Mouse (Mus musculus) frontal cortex, postnatal 36 days (tissue): Measurements from ENCODE around the gene Lgals8.
A peak's percentile ranks its signal among the peaks of the same experiment; 100 is the strongest.
"Not testable (repeated sequence)": the region's sequence is repeated elsewhere in the genome, so short reads cannot be mapped to it uniquely, and the experiment has no call there.

ENCODE experiments used
- DNase-seq, 2 experiments: peaks; one replicate each; pipeline ENCODE4 v3.0.0; 2022; ENCODE audit warnings: low spot score in 2 of 2

Gene Lgals8

DNA sequence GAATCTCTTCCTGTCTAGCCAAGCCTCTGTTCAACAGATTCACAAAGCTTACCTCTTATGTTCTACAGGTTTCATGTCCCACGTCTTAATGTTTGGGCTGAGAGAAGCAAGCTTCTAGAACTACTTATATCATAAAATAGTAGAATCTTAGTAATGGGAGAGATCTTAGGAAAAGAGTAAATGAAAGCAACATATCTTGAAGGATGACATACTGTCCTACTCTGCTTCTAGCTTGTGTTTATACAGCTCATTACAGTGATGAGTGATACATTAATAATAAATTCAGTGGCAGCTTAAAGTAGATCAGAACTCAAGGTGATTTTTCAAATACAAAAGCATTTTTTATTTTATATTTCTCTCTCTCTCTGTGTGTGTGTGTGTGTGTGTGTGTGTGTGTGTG lies at the start of gene Lgals8:
TSS of gene Lgals8 (minus strand) at position 101 of the 400 bp plus-strand sequence.
- no peak for DNase-seq

DNA sequence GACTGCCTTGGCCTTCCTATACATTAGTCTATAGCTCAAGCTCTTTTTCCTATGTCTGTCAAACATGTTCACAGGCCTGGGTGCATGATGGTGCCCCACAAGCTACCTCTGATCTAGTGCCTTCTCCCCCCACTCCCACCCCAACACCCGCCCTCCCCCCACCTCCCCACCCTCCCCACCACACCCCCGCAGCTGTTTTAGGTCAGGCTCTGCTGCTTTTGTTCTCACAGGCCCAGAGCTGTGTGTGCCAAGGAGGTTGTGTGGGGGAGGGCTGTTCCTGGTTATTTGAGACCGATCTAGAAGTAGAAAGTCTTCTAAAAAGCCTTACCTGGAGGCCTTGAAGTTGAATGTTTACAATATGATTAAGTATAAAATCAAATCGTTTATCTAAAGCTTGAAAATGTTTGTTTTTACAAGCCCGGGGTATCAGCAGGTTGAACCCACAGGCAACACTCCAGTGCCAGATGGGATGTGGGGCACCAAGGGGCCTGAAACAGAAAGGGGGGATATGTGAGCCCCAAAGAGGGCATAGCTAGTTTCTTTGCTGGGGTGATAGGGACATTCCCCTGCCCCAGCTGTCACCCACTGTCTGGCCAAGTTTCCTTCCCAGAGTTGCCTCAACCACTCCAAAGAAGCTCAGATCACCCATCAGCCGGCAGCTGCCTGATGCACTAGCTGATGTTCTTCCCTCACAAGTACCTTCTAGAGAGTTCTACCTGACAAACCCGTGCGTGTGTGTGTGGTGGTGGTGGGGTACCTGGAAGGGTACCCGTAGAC lies 46.6 kb upstream of the Lgals8 start:
- DNase-seq = no peak

DNA sequence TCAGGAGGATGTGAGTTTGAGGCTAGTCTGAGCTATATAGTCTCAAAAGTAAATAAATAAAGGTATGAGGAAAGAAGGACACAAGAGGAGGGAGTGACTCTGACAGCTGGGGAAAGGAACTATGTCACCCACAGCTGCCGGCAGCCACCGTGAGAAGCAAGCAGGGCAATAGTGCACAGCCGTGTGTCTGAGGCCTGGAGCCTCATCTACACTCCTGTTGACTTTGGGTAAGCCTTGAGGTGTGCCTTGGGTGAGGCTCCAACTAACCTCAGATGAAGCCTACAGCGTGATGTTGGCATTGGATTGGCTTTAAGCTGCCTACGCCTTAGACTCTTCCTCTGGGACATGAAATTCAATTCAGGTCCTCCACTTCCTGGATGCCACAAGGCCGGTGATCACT lies 45.3 kb upstream of the Lgals8 start:
- no peak for DNase-seq

DNA sequence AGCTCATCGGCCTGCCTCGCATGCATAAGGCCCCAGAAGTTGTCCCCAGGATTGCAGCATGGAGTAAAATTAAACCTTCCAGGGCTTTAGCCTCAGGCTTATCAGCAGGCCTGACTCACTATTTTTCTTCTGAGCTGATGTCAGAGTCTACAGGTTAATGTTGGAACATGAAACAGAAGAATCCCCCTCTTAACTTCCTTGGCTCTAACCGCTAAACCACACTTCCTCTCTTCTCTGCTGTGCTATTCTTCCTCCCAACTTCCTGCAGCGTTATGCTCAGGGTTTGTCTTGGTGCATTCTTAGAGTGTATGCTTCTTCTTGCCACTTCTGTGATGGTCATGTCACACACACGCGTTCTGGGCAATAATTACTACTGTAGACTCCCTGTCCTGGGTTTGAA lies 42.7 kb upstream of the Lgals8 start:
- DNase-seq = no peak

DNA sequence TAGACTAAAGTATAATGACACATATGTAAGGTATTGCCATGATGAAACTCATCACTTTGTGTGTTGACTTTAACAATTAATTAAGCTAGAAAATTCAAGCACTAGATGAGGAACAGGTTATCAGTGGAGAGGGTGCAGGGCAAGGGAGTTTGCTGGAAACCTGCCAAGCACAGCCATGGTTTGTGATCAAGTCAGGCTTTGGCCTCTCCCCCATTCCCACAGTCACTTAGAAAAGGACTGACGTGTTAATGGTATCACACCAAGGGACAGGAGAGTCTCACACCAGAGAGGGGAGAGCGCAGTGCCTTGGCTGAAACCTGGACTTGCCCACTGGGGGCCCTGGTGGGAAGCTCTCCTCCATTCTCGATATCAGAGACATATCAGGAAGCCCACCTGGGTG lies 40.6 kb upstream of the Lgals8 start:
- DNase-seq = no peak

DNA sequence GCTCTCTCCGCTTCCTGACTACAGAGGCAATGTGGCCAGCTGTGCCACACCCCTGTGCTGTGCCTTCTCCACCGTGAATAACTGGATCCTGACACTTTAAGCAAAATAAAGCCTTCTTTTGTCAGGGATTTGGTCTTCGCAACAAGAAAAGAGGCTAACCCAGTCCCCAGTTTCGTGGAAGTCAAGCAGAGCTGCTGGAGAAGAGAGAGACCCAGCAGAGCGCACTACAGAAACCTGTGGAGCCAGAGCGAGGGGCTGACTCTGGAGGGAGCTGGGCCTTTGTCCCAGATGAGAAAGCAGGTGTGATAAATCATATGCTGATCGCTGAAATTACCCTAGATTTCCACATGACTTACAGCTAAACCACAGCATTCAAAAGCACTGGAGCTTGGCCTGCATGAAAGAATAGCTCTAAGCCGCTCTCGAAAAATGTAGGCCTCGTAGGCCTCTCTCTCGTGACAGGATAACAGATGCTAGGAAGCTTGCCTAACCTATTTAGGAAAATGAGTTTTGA lies 38.6 kb upstream of the Lgals8 start:
- DNase-seq = no peak

DNA sequence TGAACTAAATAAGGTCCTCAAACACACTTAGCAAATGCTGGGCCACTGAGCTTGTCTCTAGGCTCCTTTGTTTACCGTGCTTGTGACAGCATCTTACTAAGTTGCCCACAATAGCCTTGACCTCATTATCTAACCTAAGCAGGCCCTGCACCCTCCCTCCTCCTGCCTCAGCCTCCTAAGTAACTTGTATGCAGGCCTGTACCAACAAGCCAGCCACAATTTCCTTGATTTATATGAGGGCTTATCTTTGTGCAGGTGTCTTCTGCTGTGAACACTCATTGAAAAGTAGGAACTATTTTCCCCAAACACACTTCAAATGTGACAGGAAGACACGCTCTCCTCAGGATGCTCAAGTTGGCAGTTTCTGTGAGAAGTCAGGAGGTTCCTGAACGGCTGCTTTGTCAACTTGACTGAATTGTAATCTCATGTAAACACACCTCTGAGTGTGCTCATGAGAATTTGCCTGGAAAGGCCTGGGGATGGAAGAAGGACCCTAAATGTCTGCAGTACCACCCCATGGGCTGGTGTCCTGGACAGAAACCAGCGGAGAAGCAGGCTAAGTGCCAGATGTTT lies 38.0 kb upstream of the Lgals8 start:
- DNase-seq = no peak

DNA sequence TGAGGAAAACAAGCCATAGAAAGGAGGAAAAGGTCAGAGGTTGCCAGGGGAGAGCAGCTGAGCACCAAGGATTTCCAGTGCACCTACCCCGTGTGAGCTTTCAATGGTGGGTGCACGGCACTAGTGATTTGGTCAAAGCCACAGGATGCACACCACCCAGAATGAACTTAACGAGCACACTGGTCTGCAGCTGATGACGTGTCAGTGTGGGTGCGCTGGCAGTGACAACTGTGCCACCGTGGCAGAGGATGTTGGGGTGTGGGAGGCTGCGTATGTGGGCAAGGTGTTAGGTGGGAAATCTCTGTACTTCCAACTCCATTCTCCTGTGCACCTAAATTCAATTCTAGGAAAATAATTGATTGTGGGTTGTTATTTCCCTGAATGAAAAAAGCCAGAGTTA lies 34.4 kb upstream of the Lgals8 start:
- peak in 1 of 2 experiments; percentile 15 for DNase-seq

DNA sequence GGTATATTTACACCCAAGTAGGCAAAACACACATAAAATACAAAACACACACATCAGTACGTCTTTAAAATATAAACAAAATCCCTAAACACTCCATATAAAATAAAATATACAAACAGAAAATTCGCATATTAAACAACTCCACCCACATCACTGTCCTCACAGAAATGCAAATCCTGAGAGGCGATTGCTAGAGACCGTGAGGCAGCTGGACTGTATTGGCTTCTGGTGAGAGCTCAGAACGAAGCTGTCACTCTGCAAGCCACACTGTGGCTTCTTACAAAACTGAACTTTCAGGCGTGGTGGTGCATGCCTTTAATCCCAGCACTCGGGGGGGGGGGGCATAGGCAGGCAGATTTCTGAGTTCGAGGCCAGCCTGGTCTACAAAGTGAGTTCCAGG lies 33.1 kb upstream of the Lgals8 start:
- DNase-seq = no peak

DNA sequence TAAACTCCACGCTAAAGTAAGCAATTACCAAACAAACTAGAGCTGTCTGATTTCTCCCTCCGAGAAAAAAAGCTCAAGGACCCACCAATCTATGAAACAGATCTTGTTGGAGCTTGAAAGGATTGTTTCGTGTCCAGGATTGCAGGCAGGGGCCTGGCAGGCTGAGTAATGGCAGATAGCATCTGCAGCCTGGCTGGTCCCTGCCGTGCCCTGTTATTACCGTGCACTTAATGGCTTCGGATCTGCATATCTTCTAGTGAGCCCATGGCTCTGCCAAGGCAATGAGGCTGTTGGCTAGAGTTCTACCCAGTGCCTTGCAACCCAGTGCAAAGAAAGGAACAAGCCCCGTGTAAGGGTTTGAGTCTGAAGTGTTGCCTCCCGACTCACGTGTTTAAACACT lies 30.0 kb upstream of the Lgals8 start:
- no peak for DNase-seq

DNA sequence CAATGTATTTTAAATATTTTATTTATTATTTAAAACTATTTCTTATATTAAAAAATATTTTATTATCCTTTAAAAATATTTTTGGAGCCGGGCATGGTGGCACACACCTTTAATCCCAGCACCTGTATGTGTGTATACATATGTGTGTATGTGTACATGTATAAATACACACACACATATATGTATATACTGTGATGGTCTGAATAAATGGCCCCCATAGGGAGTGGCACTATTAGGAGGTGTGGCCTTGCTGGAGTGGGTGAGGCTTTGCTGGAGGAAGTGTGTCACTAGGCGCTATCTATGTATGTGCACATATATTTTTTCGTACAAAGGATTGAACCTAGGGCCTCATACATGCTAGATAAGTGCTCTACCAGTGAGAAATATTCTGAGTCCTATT lies 27.8 kb upstream of the Lgals8 start:
- no peak for DNase-seq

DNA sequence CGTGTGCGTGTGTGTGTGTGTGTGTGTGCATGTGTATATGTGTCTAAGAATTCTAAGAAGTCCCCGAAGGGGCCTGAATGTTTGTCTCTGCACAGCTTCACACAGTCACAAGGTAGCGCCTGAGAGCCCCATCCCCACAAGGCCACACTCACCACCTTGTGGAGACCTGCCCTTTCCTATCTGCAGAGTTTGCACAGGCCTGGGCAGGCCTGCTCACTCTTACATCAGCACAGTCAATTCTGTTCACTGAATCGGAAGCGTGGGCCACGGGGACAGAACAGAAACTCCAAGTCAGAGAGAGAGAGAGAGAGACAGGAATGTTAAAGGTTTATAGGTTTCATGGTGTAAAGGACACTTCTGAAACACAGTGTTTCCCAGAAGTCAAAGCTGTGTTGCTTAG lies 20.9 kb upstream of the Lgals8 start:
- no peak for DNase-seq

DNA sequence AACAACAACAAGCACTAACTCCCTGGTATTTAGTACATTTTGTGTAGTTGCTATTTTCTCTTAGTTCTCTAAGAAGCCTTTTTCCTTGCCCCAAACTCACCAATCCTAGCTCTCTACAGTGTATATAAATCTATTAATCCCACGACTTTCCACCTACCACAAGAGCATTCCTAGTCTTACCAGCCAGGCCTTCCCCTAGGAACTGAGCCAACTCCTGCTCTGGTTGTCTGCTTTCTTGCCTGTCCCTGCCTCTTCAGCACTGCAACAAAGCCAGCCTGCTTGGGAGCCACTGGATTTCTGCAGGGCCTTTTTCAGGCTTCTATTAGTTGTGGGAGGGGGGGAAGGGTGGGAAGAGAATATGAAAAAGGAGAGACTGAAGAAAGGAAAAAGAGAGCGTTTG lies 20.5 kb upstream of the Lgals8 start:
- DNase-seq = no peak

DNA sequence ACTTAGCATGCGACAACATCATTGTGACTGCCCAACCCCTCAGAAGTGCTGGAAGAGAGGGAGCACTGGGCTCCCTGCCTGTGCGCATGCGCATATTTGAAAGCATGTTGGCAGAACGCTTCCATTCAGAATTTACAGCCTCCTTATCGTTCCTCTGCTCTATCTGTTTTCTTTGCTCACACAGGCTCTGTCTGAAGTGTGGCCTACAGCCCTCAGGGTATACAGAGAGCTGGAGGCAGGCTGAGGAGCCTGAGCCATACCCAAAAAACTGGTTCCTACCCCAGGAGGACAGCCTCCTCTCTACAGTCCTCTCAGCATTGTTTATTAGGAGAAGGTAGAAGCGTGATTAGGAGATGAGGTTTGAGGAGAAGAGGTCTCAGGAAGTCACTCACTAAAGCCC lies 15.1 kb upstream of the Lgals8 start:
- DNase-seq = no peak

DNA sequence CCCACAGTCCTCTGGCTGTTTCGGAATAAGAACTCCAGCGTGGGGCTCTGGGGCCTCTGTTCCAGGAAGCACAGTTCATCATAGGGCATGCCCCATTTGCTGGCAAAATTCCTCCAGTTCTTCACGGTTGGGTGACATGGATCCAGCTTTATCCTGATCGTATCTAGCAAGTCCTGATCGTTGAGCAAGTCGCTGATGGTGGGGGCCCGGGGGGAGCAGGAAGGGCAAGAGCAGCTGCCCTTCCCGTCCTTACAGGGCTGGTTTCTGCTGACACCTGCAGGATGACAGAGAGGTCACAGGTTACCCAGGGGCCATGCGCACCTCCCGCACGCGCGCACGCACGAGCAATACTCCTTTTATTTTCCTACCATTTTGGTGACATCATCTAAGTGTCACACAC lies 13.6 kb upstream of the Lgals8 start:
- no peak for DNase-seq

DNA sequence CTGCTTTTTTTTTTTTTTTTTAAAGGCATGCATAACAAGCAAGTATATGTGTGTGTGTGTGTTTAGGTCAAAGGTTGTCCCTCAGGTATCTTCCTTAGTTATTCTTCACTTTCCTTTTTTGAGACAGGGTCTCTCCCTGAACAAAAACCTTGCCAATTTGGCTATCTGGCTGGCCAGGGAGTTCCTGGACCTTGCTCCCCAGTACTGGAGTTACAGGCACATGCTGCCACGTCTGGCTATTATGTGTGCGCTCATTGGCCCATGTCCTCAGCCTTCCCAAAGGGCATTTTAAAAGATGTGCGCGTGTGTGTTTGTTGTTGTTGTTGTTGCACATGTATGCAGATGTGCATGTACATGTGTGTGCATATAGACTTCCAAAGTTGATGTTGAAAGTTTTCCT lies 12.1 kb upstream of the Lgals8 start:
- DNase-seq = no peak

DNA sequence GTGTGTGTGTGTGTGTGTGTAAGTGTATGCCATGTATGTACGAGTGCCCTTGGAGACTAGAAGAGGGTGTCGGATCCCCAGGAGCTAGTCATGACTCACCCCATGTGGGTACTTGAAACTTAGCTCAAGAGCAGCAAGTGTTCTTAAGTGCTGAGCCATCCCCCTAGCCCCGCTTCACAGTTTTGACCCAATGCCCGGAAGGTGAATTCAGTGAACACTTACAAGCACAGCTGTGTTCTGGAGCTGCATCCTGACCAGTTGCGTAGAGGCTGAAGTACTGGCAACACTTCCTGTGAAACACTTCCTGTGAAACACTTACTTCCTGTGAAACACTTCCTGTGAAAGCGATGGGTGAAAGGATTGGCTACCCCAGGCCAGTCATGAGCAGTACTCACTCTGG lies 10.5 kb upstream of the Lgals8 start:
- DNase-seq = no peak

DNA sequence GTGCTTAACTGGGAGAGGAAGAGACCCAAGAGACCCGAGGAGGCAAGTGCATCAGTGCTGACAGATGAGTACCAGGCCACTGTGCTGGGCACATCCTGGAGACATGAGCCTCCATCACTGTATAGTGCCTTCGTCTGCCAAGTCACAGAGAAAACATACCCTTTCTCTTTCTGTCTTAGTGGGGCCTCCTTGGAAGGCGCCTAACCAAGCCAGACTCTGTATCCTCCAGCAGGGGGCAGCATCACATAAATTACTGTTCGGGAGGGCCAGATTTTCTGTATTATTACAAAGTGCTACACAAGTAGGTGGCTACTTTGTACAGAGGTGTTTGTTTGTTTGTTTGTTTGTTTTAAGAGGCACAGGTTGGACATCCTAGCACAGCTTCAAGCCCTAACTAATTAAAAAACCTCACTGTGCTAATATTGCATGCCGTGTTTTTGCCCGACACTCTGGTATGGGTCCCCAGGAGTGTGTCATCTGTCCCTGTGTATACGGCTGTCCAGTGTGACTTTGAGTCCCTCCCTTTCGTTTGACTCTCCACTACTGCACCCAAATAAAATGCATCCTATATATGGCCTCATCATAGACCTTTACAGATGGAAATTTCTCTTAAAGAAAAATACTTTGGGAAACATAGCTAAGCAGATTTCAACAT lies 9.1 kb upstream of the Lgals8 start:
- DNase-seq = peak; percentile 75 to 82

DNA sequence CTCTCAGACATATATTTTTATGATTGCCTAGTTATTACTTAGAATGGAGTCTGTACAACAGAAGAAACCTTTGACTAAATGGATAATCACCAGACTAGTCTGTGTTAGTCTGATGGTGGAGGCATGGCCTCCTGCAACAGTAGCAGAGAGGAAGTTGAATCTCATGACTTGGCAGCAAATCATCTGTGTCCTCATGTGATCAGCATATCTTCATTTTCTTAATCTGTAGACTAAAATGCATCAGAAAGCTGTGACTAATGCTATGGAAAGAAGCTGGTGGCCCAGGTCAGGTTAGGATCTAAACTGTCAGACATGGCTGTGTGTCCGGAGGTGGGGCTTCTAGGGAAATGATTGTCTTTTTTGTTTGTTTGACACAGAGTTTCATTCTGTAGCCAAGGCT lies 3.7 kb upstream of the Lgals8 start:
- no peak for DNase-seq

DNA sequence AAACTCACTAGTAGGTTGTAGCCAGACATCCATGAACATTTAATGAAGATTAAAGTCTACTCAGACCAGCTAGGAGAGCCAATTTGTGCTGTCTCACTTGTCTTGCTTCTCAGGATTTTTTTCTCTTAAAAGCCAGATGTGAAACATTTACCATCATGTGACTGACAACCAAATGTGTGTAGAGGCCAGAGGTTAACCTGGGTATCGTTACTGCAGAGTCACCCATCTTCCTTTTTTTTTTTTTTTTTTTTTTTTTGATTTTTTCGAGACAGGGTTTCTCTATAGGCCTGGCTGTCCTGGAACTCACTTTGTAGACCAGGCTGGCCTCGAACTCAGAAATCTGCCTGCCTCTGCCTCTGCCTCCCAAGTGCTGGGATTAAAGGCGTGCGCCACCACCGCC lies 585 bp downstream of the Lgals8 start:
- DNase-seq = not testable (repeated sequence)

DNA sequence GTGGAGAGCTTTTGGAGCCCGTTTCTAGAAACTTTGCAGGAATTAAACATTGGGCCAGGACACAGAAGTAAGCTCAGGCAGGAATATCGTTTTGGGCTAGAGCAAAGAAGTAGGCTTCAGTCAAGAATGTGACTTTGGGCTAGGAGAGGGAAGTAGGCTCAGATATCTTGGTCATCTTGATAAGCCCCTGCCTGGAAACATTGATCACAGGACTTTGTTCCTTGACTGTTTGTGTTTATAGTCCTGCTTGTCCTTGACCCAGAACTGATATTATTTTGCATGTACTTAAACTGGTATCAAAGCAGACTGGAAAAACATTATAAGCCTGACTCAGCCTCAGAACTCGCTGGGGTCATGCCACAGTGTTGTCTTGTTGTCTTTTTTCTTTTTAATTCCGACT lies 2.1 kb downstream of the Lgals8 start:
- DNase-seq = no peak

DNA sequence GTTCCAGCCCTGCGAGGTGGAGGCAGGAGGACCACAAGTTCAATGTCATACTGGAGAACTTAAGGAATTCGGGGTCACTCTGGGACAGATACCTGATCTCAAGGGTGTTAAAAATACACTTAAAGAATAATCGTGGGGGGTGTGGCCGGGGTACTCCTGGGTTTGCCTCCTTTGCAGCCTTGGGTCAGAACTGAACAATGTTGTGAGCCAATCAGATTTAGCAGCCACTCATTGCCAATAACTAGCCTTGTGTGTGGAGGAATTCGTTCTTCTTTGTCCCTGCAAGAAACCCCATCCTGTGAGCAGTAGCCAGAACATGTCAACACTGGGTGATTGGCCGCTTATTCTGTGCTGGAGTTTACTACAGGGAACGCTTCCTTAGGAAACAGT lies 3.0 kb downstream of the Lgals8 start:
- no peak for DNase-seq
